Mouse (Mus musculus) kidney, embryonic 15.5 days (tissue): ENCODE results near the gene Lca5. TPM values are rescaled to one million over a fixed set of nuclear protein-coding genes. Genes with fewer than 3 reads are reported as not detected.
A peak's percentile ranks its signal among the peaks of the same experiment; 100 is the strongest.

ENCODE experiments used
- ATAC-seq: fragments of 200-750 bp; cut with Nextera tagmentation; replicated peaks from 2 replicates; pipeline ENCODE4 v1.8.0; 2017; ENCODE audit warnings: moderate TSS enrichment; ENCODE audit not compliant: low FRiP score
- H3K27ac ChIP-seq: fragments of 300-500 bp; sonication (generic); 2 replicates; pipeline ENCODE4 v1.5.1; 2015; ENCODE audit warnings: mild to moderate bottlenecking, inconsistent platforms
- H3K27me3 ChIP-seq: fragments of 300-500 bp; sonication (generic); 2 replicates; pipeline ENCODE4 v1.6.1; 2015; ENCODE audit warnings: inconsistent platforms
- H3K36me3 ChIP-seq: fragments of 300-500 bp; sonication (generic); 2 replicates; pipeline ENCODE4 v1.6.1; 2015; ENCODE audit warnings: inconsistent platforms
- H3K4me1 ChIP-seq: fragments of 300-500 bp; sonication (generic); 2 replicates; pipeline ENCODE4 v1.6.1; 2015; ENCODE audit warnings: inconsistent platforms
- H3K4me2 ChIP-seq: fragments of 300-500 bp; sonication (generic); 2 replicates; pipeline ENCODE4 v1.6.1; 2015; ENCODE audit warnings: moderate library complexity, mild to moderate bottlenecking, inconsistent platforms
- H3K4me3 ChIP-seq: fragments of 300-500 bp; sonication (generic); replicated peaks from 2 replicates; pipeline ENCODE4 v1.5.1; 2015; ENCODE audit warnings: mild to moderate bottlenecking, inconsistent platforms
- H3K9ac ChIP-seq: fragments of 300-500 bp; sonication (generic); 2 replicates; pipeline ENCODE4 v1.6.1; 2015; ENCODE audit warnings: mild to moderate bottlenecking, inconsistent platforms
- H3K9me3 ChIP-seq: fragments of 300-500 bp; sonication (generic); replicated peaks from 2 replicates; pipeline ENCODE4 v1.6.1; 2016; ENCODE audit warnings: inconsistent platforms
- WGBS: fragments of 180-500 bp; shearing (Covaris S2); methylation state at CpG from one replicate; pipeline ENCODE4 v1.1.7; 2015; ENCODE audit warnings: mixed read lengths; 5-methylcytosine and 5-hydroxymethylcytosine counted together
- polyA plus RNA-seq: library from polyadenylated mRNA; unstranded; fragments of >200 nt; fragmentation: Nextera tagmentation; extraction: Ambion mirVana; gene quantifications from 2 replicates; pipeline ENCODE4 v1.2.1, GENCODE M21; 2015

Lca5 gene
- 15.3 and 17.9 TPM in 2 replicates for polyA plus RNA-seq

DNA sequence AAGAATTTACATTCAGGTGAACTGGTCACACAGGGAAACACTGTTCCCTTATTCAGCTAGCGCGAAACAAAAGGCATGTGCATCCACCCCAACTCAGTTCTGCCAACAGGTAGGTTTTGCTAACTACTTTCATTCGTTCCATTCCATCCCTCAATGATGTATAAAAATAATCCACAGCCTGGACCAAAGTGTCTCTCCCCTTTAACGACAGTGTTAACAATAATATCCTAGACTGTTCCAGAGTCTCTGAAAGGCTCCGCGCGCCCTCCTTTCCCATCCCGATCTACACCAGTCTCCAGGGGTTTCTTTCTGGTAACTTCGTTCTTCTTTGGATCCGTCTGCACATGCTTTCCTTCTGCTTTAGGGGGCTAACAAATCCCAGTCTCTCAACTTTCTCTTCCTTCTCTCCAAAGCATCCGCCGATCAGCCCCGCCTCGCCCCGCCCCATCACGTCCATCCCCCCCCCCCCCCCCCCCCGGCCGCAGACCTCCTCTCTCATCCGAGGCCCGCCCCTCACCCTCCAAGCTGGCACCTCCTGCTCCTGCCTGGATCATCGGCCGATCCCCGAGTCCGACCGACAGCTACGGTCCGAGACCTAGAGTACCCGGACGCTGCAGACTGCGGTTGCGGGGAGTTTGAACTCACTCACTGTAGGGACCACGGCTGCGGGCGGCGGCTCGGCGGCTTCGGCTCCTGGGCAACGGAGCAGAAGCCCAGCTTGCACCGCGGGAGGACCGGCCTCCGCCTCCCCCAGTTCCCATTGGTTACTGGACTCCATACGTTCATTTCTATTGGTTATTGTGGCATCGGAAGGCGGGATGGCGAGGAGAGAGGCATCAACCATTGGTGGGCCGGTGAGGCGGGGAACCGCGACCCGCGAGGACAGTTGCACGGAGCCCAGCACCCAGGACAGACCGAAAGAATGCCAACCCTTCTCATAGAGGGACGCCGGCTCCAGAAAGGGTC lies at the start of gene Lca5:
Gene Lca5, minus strand, starts transcription at position 736 of the 966 bp plus-strand sequence.
- Histone ChIP-seq H3K27me3 (no peaks in the 10 kb centered on the region), H3K4me1 (peaks cover 13% of the 10 kb centered on the region), H3K36me3 (no peaks in the 10 kb centered on the region), H3K4me2 (peak within 1 kb of the TSS; percentile 65), H3K27ac (peak within 1 kb of the TSS; percentile 90), H3K9me3 (no peaks in the 10 kb centered on the region), H3K4me3 (peak within 1 kb of the TSS; percentile 59), H3K9ac (peak within 1 kb of the TSS; percentile 56)
- under 1% methylated on average over 50 of the region's 57 CpGs for WGBS
- peak; percentile 100 for ATAC-seq

DNA sequence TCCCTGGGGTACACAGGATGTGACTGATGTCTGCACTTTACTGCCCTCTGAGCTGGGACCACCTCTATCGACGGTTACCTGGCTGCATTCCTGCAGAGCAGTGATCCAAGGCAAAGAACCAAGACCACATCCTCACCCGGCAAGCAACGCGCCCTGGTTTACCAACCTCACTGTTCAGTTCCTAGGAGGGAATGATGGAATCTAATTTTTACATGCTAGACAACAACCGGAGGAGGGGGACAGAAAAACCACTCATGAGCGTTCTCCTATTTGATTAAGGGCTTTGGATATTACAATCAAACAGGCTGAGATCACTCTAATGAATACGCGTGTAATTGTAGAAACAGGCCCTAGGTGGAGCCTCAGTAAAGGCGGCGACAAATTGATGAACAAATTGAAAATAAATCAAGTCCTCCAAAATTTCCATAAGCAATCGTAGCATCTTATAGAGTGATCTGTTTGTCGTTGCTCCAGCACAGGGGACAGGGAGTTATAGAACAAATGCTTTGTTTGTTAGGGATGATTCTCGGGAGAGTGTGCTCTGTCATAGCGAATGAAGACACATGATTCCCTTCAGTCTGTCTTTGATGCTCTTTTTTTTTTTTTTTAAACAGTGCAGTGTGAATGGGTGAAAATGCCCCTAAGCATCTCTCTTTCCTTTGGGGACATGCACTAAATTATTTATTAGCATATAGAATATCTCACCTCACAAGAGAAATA lies 47.7 kb upstream of the Lca5 start:
- Histone ChIP-seq H3K27me3 (no peaks in the 10 kb centered on the region), H3K36me3 (no peaks in the 10 kb centered on the region), H3K9me3 (no peaks in the 10 kb centered on the region), H3K27ac (no peak overlapping the region), H3K4me3 (no peak overlapping the region), H3K4me1 (no peaks in the 10 kb centered on the region), H3K4me2 (peak overlapping the region; percentile 39), H3K9ac (no peak overlapping the region)
- WGBS: 41% methylated on average over 15 of the region's 15 CpGs
- ATAC-seq: peak; percentile 82

DNA sequence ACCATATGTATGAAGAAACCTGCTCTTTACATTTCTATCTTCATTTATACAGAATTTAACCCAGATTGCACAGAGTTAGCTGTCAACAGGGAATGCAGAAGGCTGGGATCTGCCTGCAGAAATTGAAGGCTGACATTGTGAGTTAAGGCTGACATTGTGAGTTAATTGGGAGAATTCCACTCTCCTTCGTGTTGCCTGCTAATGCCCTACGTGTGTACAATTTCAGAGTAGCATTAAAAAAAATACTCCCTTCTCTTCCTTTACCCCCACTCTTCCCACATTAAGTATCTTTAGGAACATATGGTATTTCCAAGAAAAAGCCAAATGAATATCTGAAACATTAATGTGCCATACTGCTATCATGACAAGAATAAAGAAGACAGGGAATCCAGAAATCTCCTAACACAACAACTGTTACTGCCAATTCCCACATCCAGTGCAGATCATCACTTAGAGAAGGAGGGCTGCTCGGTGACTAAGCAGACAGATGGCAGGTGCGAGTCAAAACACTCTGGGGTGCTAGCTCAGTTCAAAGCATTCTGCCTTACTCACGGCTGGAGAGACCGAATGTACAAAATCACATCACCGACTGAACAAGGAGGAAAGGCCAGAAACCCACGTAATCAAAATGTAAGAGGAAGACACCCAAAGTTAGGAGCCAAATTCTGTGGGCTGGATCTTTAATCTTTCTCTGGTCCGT lies 47.0 kb upstream of the Lca5 start:
- Histone ChIP-seq H3K27me3 (no peaks in the 10 kb centered on the region), H3K4me2 (peak overlapping the region; percentile 39), H3K9ac (no peak overlapping the region), H3K36me3 (no peaks in the 10 kb centered on the region), H3K4me3 (no peak overlapping the region), H3K27ac (no peak overlapping the region), H3K9me3 (no peaks in the 10 kb centered on the region), H3K4me1 (no peaks in the 10 kb centered on the region)
- WGBS: 32% methylated on average over 9 of the region's 9 CpGs
- no peak for ATAC-seq

DNA sequence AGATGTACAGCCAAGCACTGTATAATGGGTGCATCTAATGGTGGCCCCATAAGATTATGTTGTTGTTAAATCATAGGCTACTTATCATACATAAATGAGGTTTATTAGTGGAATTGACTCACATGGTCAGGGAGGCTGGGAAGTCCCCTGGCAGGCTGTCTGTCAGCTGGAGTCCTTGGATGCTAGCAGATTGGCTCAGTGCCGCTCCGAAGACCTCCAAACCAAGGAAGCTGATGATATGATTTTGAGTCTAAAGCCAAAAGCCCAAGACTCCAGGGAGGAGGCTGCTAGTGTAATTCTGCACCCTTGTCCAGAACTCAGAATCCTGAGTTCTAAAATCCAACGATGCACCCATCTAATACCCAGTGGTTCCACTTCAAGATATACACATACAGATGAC lies 45.0 kb upstream of the Lca5 start:
- Histone ChIP-seq H3K4me1 (no peaks in the 10 kb centered on the region), H3K4me2 (no peak overlapping the region), H3K27me3 (no peaks in the 10 kb centered on the region), H3K36me3 (no peaks in the 10 kb centered on the region), H3K9ac (no peak overlapping the region), H3K4me3 (no peak overlapping the region), H3K27ac (no peak overlapping the region), H3K9me3 (no peaks in the 10 kb centered on the region)
- no peak for ATAC-seq
- WGBS: 91% methylated on average over 3 of the region's 3 CpGs

DNA sequence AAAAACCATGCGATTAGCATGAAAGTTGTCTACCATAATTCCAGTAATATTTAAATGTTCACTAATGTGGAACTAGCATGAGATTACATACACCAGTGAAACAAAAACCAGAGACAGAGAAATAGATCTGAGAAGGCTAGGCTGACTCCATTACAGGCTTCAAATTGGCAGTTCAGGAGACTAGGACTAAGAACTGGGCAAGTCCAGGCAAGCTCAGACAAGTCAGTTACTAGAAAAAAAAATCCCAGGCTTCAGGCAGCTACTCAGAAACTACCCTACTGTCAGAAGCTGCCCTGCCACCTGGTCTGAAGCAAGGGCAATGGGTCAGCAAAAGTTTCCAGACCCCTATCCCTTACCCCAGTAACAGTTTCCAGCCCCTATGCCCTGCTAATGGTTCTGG lies 44.4 kb upstream of the Lca5 start:
- H3K9me3 ChIP-seq: no peaks in the 10 kb centered on the region
- WGBS: 92% methylated on average over 1 of the region's 1 CpGs
- H3K4me3 ChIP-seq: no peak overlapping the region
- no peaks in the 10 kb centered on the region for H3K4me1 ChIP-seq
- H3K27ac ChIP-seq: no peak overlapping the region
- no peak for ATAC-seq
- no peak overlapping the region for H3K4me2 ChIP-seq
- no peak overlapping the region for H3K9ac ChIP-seq
- no peaks in the 10 kb centered on the region for H3K36me3 ChIP-seq
- H3K27me3 ChIP-seq: no peaks in the 10 kb centered on the region

DNA sequence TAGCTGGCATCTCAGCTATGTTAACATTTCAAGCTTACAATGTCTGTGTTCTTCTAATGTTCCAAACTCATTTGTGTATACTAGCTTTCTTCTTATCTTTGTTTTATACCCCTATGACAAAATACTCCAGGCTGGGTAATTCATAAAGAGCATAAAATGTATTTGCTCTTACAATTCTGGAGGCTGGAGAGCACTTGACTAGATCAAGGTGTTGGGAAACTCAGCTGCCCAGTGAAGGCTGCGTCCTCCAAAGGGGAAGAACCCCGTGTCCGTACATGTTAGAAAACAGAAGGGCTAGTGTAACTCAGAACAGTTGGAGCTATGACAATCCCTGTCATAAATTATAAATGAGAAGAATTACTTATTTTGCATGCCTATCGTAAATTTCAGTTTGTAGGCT lies 42.5 kb upstream of the Lca5 start:
- WGBS: 90% methylated on average over 4 of the region's 4 CpGs
- ATAC-seq: no peak

DNA sequence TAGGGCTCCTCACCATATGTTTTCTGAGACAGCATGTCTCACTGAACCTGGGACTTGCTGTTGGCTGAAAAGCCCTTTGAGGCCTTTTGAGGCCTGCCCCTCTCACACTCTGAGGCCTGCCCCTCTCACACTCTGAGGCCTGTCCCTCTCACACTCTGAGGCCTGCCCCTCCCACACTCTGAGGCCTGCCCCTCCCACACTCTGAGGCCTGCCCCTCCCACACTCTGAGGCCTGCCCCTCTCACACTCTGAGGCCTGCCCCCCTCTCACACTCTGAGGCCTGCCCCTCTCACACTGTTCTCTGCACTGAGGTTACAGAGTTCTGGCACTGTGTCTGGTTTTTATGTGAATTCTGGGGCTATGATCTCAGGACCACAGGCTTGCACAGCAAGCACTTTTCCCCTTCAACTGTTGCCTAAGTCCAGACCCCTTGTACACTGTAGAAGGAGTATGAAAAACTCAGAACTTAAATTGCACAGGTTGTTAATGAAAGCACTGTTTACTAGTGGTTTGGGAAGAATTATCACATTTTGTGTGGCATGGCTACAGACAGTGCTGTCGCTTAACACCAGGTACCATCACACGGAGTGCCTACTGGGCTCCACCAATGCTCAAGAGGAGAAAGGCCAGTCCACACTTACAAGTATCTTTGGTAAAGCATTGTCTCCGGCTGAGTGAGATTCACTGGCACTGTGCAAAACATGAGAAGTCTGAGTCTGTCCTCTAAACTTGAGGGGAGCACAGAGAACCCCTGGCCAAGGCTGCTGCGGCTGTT lies 41.4 kb upstream of the Lca5 start:
- no peak overlapping the region for H3K27ac ChIP-seq
- no peak overlapping the region for H3K4me2 ChIP-seq
- ATAC-seq: peak; percentile 83
- H3K4me1 ChIP-seq: no peaks in the 10 kb centered on the region
- H3K9me3 ChIP-seq: no peaks in the 10 kb centered on the region
- 73% methylated on average over 4 of the region's 4 CpGs for WGBS
- H3K36me3 ChIP-seq: no peaks in the 10 kb centered on the region
- no peak overlapping the region for H3K4me3 ChIP-seq
- no peak overlapping the region for H3K9ac ChIP-seq
- H3K27me3 ChIP-seq: no peaks in the 10 kb centered on the region

More for the DNA sequence above, 42.5 kb upstream of the Lca5 start:
- Histone ChIP-seq H3K27ac (no peak overlapping the region), H3K9me3 (no peaks in the 10 kb centered on the region), H3K4me3 (no peak overlapping the region), H3K36me3 (no peaks in the 10 kb centered on the region), H3K4me1 (no peaks in the 10 kb centered on the region), H3K9ac (no peak overlapping the region), H3K27me3 (no peaks in the 10 kb centered on the region), H3K4me2 (no peak overlapping the region)

DNA sequence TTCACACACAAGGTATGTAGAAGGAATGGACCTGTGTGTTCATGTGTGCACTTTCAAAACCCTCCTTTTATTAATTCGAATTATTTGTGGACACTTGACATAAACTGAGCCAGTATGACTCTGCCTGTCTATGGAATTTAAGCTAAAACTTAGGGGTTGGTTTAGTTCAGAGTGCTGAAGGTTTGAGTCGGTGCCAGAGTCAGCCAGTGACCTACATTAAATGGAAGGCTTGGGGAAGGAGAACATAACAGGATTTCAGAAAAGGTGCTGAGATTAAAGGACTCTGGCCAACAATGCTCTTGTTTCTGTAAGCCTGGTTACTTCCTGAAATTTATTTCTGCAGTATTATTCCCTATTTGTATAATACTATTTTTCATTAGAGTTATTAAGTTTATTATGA lies 28.9 kb upstream of the Lca5 start:
- H3K4me2 ChIP-seq: no peak overlapping the region
- no peak overlapping the region for H3K9ac ChIP-seq
- H3K27ac ChIP-seq: no peak overlapping the region
- ATAC-seq: no peak
- no peaks in the 10 kb centered on the region for H3K27me3 ChIP-seq
- H3K9me3 ChIP-seq: no peaks in the 10 kb centered on the region
- no peaks in the 10 kb centered on the region for H3K36me3 ChIP-seq
- H3K4me1 ChIP-seq: no peaks in the 10 kb centered on the region
- H3K4me3 ChIP-seq: no peak overlapping the region
- 71% methylated on average over 2 of the region's 2 CpGs for WGBS

DNA sequence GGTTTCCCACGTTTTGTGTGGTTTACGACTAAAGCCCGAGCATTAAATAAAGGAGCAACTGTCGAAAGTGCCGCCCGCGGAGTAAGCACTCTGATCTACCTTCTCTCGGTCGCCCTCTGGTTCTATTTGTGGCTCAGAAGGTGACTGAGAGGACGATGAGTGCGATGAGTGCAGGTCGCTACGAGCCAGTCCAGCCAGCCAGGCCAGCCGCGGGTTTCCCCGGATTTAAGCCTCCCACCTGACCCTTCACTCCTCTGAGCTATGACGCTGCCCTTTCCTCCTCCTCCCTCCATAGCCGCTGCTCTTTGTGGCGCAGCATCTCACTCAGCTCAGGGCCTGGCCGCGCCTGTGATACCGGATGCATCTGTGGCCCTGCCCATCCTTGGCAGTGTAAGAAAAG lies 6.8 kb upstream of the Lca5 start:
- H3K36me3 ChIP-seq: no peaks in the 10 kb centered on the region
- H3K27me3 ChIP-seq: no peaks in the 10 kb centered on the region
- H3K27ac ChIP-seq: peak overlapping the region; percentile 68
- H3K9me3 ChIP-seq: no peaks in the 10 kb centered on the region
- H3K9ac ChIP-seq: peak overlapping the region; percentile 55
- peaks cover 14% of the 10 kb centered on the region; the same call in 1 of the 2 replicates for H3K4me1 ChIP-seq
- H3K4me2 ChIP-seq: peak overlapping the region; percentile 67
- peak overlapping the region; percentile 46 for H3K4me3 ChIP-seq
- peak; percentile 89 for ATAC-seq
- 3% methylated on average over 22 of the region's 22 CpGs for WGBS

DNA sequence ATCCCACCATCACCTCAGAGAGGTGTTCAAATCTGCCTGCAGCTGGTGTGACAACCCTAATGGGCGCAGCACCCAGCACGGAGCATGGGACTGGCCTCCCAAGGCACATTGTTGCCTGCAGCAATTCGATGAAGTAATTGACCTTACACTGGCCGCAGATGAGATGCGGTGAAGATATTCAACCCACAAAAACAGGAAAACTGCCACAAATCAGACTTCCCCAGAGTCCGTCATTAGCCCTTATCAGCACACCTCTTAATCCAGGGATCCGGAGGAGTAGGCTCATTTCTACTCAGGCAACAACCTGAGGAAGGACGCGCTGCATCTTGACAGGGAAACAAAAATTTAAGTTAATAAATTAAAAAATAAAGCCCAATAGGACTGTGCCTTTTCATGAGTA lies 6.2 kb upstream of the Lca5 start:
- no peak overlapping the region for H3K9ac ChIP-seq
- WGBS: 58% methylated on average over 9 of the region's 9 CpGs
- ATAC-seq: 0 out of 2 replicates have a peak, but pooled peaks have one; percentile 23

DNA sequence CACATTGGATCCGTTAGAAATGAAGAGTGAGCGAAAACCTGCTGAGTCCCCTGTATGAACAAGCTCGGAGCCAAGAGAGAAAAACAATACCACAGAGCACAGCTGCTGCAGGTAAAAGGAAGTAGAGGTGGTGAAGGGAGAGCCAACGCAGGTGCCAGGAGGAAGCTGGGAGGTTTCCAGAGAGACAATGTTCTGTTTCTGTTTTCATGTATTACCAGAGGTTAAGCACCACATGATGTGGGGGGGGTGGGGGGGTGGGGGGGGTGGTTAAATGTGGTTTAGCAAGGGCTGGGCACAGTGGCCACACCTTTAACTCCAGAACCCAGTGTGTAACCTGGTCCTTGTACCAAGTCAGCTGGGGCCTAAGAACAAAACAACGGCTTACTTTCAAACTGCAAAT lies 3.3 kb downstream of the Lca5 start:
- H3K9ac ChIP-seq: no peak overlapping the region
- no peaks in the 10 kb centered on the region for H3K9me3 ChIP-seq
- H3K36me3 ChIP-seq: no peaks in the 10 kb centered on the region
- H3K4me1 ChIP-seq: peaks cover 16% of the 10 kb centered on the region
- H3K4me2 ChIP-seq: no peak overlapping the region
- H3K27me3 ChIP-seq: no peaks in the 10 kb centered on the region
- H3K4me3 ChIP-seq: no peak overlapping the region
- no peak overlapping the region for H3K27ac ChIP-seq
- 82% methylated on average over 5 of the region's 5 CpGs for WGBS
- no peak for ATAC-seq

More for the DNA sequence above, 6.2 kb upstream of the Lca5 start:
- Histone ChIP-seq H3K4me2 (peak overlapping the region; percentile 67), H3K27me3 (no peaks in the 10 kb centered on the region), H3K27ac (no peak overlapping the region), H3K36me3 (no peaks in the 10 kb centered on the region), H3K9me3 (no peaks in the 10 kb centered on the region), H3K4me1 (peaks cover 14% of the 10 kb centered on the region; the same call in 1 of the 2 replicates), H3K4me3 (peak overlapping the region; percentile 46)
